Mouse (Mus musculus) embryo, embryonic 10.5 days (tissue): ENCODE results near the gene Olfr452.

Source experiments
- DNase-seq: peaks from one replicate; pipeline ENCODE4 v3.0.0-alpha.2; 2015; ENCODE audit warnings: low spot score

Olfr452 gene

DNA sequence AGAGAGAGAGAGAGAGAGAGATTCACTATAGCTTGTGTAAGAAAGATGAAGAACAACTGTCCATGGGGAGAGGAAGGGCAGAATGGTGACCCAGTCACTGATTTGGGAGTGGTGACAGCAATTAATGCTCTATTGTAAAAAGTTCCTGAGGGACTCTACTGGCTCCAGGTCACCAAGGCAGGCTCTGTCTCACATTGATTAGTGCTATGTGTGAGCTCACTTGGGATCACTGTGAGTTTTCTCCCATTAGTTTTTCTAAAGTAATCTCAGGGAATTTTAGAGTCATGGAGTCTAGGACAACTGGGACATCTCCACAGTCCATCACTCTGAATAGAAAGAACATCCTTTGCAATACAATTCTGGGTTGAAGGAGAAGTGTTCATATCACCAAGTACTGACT lies at the start of gene Olfr452:
Gene Olfr452 (plus strand): TSS at position 301 of the 400 bp plus-strand sequence.
- no peak for DNase-seq

DNA sequence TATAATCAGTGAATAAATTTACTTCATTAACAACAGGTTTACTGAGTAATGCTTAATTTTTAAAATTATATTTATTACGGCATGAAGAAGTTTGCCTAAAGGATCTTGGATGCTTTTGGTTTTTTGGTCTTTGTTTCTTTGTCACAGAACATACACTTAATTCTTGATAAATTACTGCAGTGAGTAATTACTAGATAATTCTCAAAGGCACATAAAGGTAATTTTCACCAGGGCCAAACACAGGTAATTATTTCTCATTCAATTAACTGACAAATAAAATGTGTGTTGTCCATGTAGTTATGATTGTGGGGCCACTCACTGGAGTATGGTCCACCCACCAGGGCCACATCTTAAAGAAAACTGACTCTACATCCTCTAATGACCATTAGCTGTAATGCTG lies 45.8 kb upstream of the Olfr452 start, which contains the start of gene Olfr453:
Gene Olfr453 (plus strand): TSS at position 301 of the 400 bp plus-strand sequence.
- DNase-seq: no peak

DNA sequence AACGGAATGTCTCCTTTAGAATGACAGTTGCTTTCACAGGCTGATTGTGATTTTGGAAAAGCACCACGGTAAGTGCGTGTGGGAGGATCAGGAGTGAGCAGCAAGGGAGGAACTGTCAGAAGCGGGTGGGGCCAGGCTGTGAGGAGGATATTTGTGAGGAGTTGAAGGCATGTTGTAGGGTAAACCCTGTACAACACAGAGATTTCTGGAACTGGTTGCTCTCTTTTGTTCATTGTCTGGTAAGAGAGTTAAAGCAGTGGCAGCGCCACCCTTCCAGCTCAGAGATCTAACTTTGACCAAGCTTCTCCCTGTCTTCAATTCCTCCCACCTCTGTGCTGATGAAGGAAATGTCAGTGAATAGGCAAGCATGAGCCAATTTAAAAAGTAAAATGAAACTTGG lies 42.6 kb upstream of the Olfr452 start:
- no peak for DNase-seq

DNA sequence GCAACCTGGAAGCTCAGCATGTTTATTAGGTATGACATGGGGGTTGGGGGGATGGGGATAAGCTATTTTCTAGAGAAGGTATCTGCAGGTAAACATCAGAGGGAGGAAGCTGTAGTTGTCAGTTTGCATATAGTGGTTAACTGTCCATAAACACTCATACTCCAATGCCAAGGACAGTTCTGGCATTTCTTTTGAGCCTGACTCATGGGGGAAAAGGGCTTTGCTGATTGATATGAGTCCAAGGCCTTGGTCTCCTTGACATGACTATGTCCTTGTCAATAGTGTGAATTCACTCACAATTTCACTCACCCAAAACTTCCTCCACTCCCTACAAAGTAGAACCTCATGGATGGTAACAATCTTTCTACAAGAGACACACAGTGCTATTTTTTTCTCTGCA lies 37.0 kb upstream of the Olfr452 start:
- DNase-seq: no peak

DNA sequence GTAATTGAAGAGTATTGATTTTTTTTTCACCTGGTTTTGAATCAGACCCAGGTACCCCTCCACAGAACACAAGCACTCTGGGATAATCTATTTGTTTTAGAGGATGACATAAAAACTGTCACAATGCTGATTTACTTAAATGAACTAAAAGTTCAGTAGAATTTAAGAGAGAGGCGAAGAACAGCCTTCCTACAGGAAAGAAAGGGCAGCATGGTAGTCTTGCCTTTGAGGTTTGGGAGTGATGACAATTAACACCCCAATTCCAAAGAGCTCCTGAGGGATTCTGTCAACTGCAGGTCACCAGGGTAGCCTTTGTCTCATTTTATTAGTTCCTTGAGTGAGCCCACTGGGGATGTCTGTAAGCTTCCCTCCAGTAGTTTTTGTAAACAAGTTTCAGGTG lies 28.8 kb upstream of the Olfr452 start, which contains the start of gene Olfr38:
Gene Olfr38 (plus strand): TSS at position 301 of the 400 bp plus-strand sequence.
- no peak for DNase-seq

DNA sequence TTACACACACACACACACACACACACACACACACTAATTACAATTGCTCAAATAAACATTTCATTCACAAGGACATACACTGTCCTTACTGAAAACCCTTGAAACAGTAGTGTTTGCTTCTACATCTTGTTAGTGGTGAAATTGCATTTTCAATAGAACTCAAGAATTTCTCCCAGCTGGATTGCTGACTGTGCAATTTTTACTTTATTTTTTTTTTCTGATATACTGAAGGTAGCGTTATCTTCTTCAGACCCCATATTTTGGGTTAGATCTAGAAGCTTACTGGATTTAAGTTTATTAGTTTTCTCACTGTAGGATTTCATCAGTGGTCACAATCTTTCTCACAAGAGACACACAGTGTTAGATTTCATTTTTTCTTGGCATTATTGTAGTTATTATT lies 7.8 kb upstream of the Olfr452 start:
- DNase-seq: no peak

DNA sequence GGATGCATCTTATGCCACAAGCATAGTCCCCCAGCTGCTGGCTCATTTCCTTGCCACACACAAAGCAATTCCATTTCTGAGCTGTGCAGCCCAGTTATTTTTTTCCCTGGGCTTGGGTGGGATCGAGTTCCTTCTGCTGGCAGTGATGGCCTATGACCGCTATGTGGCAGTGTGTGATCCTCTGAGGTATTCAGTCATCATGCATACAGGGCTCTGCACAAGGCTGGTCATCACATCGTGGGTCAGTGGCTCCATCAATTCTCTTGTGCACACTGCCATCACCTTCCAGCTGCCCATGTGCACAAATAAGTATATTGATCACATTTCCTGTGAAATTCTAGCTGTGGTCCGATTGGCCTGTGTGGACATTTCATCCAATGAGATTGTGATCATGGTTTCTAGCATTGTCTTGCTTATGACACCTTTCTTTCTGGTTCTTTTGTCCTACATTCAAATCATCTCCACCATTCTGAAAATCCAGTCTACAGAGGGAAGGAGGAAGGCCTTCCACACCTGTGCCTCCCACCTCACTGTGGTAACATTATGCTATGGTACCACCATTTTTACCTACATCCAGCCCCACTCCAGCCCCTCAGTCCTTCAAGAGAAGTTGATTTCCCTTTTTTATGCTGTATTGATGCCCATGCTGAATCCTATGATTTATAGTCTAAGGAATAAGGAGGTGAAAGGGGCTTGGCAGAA lies 5.5 kb downstream of the Olfr452 start:
- peak; percentile 2 for DNase-seq

DNA sequence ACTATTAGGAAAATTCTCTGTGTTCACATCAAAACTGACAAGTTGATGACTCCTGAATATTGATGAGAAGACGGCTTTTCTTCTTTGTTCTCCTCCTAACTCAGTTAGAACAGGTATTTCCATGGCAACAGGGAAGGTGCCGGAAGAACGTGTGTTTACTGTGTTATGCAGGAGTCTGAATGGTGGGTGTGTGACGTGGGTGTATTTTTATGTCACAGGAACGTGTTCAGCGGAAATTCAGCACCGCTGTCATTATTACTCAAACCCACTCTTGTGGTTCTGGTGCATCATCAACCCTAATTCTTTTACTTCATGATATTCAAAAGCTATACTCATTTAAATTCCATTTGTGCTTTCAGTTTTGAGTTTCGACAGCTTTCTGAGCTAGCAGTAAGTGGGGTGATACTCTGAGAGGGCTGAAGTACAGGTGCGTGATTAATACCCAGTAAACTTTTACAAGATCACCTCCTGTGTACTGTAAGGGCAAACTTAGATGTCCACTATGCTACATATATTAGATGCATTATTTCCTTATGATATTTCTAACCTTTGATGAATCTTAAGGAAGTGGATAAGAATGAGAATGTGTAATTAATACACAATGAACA lies 6.2 kb downstream of the Olfr452 start:
- no peak for DNase-seq

DNA sequence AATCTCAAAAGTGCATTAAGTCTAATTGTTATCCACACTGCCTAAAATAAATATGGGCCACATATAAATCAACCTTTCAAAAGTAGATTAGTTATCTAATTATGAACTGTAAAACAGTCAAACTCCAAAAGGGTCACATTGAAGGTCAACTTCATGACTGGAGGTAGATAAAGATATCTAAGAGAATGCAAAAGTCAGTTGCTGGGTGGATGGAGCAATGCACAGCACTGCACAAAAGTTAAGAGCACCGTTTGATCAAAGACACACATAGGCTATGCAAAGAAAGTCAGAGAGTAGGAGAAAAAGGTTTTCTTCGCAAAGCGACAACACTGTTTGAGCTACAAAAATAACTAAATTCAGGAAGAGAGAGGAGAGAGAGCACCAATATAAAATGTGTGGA lies 10.1 kb downstream of the Olfr452 start:
- no peak for DNase-seq

DNA sequence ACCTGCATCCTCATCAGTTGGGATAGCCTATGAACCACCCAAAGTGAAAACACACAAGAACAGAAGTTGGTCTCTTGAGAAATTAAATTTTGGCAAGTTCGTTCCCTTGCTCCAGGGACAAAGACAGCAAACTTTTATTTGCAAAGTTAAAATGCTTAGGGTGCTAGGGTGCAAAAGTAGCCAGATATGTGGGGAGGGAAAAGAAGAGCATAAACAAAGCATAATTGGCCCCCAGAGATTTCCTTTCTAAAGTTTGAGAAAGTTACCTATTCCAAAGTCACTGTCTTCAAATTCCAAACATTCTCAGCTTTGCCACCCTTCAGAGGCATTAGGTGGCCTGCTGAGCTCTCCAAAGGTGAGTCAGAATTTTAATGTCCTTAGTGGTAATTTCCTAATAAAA lies 26.7 kb downstream of the Olfr452 start, which contains the start of gene Olfr450:
Gene Olfr450 (plus strand): TSS at position 301 of the 400 bp plus-strand sequence.
- no peak for DNase-seq

DNA sequence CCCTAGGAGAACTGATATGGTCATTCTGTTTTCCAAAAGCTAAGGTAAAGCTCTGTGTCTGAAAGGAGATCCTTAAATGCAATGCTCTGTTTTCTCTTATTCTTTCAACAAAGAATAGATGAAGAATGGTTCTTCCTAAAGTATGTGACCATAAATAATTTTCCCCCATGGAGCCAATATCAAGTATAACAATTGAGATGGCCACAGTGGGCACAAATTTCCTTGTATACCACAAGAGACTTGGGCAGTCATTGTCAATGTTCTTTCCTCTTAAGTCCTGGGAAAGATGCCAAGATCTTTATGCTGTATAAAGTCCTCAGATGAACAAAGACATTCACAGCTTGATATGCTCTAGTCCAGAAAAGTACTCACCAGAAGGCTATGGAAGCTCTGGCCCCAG lies 49.2 kb downstream of the Olfr452 start, which contains the start of gene Olfr449:
Gene Olfr449 (plus strand): TSS at position 301 of the 400 bp plus-strand sequence.
- DNase-seq: no peak
